In the genomic region with DNA sequence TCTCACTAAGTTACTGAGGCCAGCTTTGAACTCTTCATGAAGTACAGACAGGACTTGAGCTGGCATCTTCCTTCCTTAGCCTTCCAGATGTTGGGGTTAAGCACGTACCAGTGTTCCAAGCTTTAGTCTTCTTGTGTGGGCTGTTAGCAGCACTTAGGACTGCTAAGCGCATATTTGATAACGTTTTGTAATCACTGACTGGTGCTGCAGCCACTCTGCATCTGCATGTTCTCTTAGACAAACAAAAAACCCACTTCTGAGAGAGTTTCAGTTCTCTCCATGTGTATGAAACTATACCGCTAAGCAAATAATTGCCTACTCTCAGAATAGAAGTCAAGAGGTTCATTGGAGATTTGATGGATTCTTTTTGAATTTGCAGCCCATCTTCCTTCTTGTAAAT, we compare ENCODE assay signal across 33 mouse cellular contexts. TPM values are rescaled to one million over a fixed set of nuclear protein-coding genes. Genes with fewer than 3 reads are reported as not detected.
"Had no signal": no experiment of that assay in that cellular context is flagged by ENCODE, and none has a peak within 500 bp of the region (broad histone marks: within the 10 kb centered on the region; RNA-seq: fewer than 3 reads in every experiment).

No protein-coding gene starts in this region.

- H3K4me3 ChIP-seq: heart, adult 2 months; heart, embryonic 13.5 days; heart, embryonic 15.5 days; hindbrain, embryonic 13.5 days; hindbrain, embryonic 15.5 days; kidney, embryonic 15.5 days; limb, embryonic 13.5 days; limb, embryonic 15.5 days had no signal

- H3K9ac ChIP-seq: forebrain, postnatal 0 days; heart, embryonic 13.5 days; heart, embryonic 15.5 days; hindbrain, embryonic 13.5 days; hindbrain, embryonic 15.5 days; kidney, embryonic 15.5 days; limb, embryonic 13.5 days; limb, embryonic 15.5 days had no signal

- H3K27ac ChIP-seq: heart, adult 2 months; heart, embryonic 13.5 days; heart, embryonic 15.5 days; hindbrain, embryonic 13.5 days; hindbrain, embryonic 15.5 days; hindbrain, postnatal 0 days; kidney, embryonic 15.5 days; kidney, postnatal 0 days; limb, embryonic 13.5 days; limb, embryonic 15.5 days had no signal

- DNase-seq: forebrain, postnatal 0 days; gastrocnemius, postnatal 14 days; gastrocnemius, postnatal 36 days; heart, adult 2 months; heart, postnatal 14 days; heart, postnatal 36 days; kidney, adult 11 months; kidney, adult 2 months; kidney, adult 9 months; kidney, postnatal 14 days; kidney, postnatal 36 days; layer of hippocampus, adult 9-11 months; layer of hippocampus, postnatal 36 days; left cerebral cortex, postnatal 4 days had no signal

- H3K9me3 ChIP-seq: heart, embryonic 13.5 days; heart, embryonic 15.5 days; hindbrain, embryonic 13.5 days; hindbrain, embryonic 15.5 days; kidney, embryonic 15.5 days; limb, embryonic 13.5 days; limb, embryonic 15.5 days had no signal

- H3K27me3 ChIP-seq: heart, embryonic 13.5 days; heart, embryonic 15.5 days; hindbrain, embryonic 13.5 days; hindbrain, embryonic 15.5 days; kidney, embryonic 15.5 days; limb, embryonic 13.5 days; limb, embryonic 15.5 days had no signal

- H3K4me1 ChIP-seq: heart, embryonic 13.5 days; heart, embryonic 15.5 days; hindbrain, embryonic 13.5 days; hindbrain, embryonic 15.5 days; kidney, embryonic 15.5 days; limb, embryonic 13.5 days; limb, embryonic 15.5 days had no signal

- H3K4me2 ChIP-seq: heart, embryonic 11.5 days; heart, embryonic 13.5 days; heart, embryonic 15.5 days; hindbrain, embryonic 13.5 days; hindbrain, embryonic 15.5 days; kidney, embryonic 15.5 days; limb, embryonic 13.5 days; limb, embryonic 15.5 days had no signal

- ATAC-seq: forebrain, postnatal 0 days; hindbrain, postnatal 0 days; intestine, embryonic 16.5 days had no signal

RNA-seq across cellular contexts. Expression of a gene that starts 32.5 kb away (rescaled TPM):
- total RNA-seq: forebrain, postnatal 0 days; gastrocnemius, adult 8-10 months; gastrocnemius, postnatal 14 days; gastrocnemius, postnatal 36 days; hematopoietic stem cell, adult 5-6 weeks; hindbrain, postnatal 0 days; layer of hippocampus, adult 18-20 months; layer of hippocampus, postnatal 14 days; layer of hippocampus, postnatal 36 days; left cerebral cortex, adult 8-10 months; left cerebral cortex, postnatal 25 days; left cerebral cortex, postnatal 4 days had no signal
- polyA plus RNA-seq: forebrain, postnatal 0 days; gonadal fat pad, adult 2 months; heart, adult 2 months; hindbrain, postnatal 0 days; kidney, adult 2 months; large intestine, adult 2 months had no signal
